Mouse (Mus musculus): ENCODE measurements at regions not wholly inside any gene's neighbourhood (a gene's known extent, or its start where the extent isn't known, plus 50 kb on each side); places are given as distances from the start of the nearest gene placed in this dataset.
"Not testable (repeated sequence)": the region's sequence is repeated elsewhere in the genome, so short reads cannot be mapped to it uniquely, and the experiment has no call there.

DNA sequence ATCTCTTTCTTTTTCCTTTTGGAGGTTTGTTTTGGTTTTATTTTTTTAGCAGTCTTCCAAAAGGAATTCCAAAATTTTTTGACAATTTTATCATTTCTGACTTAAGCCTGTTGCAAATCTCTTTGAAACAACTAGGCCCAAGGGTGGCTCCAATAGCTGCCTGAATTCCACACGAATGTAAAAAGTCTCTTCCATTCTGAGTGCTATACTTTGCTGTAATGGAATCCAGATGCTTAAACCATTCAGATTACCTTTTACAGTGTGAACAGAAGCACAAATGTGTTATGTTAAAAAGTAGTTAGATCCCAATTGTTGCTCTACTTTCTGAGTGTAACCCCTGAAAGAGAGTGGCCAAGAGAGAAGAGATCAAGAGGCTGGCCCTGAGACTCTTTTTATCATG lies 176.6 kb downstream of the Lyplal1 start:
- no peak for DNase-seq (ENCODE audit: low read depth, low spot score)

DNA sequence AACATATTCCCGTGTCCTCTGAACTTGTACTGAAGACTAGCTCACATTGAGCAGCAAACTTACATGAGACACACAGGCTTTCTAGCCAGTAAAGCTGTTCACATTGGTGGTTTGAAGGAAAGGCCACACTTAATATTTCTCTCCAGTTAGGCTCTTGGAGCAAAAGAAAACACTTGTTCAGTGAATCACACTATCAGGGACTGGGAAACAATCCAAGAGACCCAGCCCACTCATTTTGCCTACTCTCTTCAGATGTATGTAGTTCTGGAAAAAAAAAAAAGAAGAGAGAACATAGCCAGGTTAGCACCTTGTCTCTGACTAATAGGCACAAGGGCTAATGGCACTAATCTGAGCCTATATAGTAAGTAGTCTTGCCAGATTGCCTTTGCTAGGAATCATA lies 165.9 kb downstream of the Lyplal1 start:
- DNase-seq (ENCODE audit: low read depth, low spot score), result no peak

GRCm38 (mm10) chr1:185955821-185956220 lies 161.3 kb downstream of the Lyplal1 start:
- peak; percentile 61 for DNase-seq (ENCODE audit: low read depth, low spot score)

- DNase-seq (ENCODE audit: low read depth, low spot score), result no peak
Measured at GRCm38 (mm10) chr1:185957557-185957956, 159.6 kb downstream of the Lyplal1 start.

DNA sequence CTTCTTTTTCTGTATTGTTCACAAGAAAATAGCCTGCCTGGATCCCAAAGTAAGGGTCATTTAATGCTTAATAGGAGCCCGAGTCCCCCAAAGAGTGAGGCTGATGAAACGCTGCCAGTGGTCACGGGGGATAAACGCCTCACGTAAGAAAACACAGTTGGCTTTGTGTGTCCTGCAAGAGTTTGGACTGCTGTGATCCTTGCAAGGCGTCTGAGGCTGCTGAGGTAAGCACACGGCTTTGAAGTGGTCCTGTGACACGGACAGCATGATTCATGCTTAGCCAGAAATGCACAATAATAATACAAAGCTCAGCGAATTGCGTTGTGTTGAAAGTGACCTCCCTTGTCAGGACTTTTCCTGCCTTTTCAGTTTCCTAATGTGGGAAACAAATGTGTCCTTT lies 158.8 kb downstream of the Lyplal1 start:
- DNase-seq (ENCODE audit: low read depth, low spot score), result no peak

DNA sequence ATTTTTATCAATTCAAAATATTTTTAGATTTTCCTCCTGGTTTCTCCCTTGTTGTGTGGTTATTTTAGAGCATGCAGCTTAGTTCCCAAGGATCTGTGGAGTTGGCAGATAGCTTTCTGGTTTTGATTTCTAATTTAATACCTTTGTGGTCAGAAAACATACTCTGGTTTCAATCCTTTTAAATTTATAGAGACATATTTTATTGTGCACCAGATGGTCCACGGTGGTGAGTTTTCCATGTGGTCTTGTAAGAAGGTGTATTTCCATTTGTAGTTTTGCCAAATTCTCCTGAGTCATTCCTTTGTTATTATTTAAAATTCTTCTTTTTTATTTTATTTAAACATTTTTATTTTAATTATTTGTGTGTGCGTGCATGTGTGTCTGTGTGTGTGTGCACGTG lies 154.5 kb downstream of the Lyplal1 start:
- no peak for DNase-seq (ENCODE audit: low read depth, low spot score)

DNA sequence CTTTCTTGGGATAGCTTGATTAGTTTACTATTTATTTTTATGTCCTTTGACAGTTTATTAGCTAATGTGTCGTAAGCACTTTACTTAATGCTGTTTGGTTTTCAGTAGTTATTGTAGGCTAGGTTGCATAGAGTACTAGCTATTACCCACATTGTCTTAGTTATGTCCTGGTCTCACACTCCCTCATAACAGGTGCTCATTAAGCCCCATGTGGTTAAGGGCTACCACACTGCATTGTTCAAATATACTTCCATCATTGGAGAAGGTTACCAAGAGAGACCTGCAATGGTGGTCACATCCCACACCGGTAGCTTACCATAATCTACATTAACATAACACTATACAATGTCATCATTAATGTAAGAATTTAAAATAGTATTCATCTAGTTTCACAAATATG lies 153.3 kb downstream of the Lyplal1 start:
- no peak for DNase-seq (ENCODE audit: low read depth, low spot score)

GRCm38 (mm10) chr1:185964426-185964825 lies 152.7 kb downstream of the Lyplal1 start:
- DNase-seq (ENCODE audit: low read depth, low spot score), result no peak

DNA sequence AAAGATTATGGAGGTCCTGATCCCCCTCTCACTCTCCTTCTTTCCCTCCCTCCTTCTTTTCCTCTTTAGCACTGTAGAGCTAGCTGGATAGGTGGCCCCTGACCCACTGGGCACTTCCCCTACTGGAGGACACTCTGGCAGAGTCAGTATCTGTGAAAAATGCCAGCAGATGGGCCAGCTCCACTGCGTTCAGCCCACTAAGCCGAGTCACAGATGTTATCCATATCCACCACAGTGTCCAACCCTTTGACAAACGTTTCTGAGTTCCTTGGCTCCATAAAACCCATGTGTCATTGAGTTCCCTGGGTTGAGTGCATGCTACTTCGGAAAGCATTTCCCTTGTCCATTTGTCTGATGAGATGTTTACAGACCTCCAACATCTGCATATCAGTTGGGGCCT lies 149.9 kb downstream of the Lyplal1 start:
- no peak for DNase-seq (ENCODE audit: low read depth, low spot score)

DNA sequence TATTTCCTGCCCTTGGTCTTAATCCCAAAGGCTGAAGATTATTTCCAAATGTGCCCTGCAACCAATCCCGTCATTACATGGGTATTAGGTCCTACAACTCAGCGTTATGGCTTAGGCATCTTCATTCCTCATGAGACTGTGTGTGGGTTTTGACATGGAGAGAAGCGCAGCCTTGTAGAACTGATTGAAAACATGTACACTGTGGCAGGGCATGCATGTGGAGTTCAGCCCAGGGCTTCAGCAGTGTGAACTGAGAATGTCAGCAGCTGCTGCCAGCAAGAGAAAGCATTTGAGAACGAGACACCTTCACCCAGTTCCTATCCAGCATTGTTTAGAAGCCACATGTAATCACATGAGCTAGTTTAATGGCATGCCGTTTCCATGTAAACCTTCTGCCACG lies 149.3 kb downstream of the Lyplal1 start:
- DNase-seq (ENCODE audit: low read depth, low spot score), result no peak

DNA sequence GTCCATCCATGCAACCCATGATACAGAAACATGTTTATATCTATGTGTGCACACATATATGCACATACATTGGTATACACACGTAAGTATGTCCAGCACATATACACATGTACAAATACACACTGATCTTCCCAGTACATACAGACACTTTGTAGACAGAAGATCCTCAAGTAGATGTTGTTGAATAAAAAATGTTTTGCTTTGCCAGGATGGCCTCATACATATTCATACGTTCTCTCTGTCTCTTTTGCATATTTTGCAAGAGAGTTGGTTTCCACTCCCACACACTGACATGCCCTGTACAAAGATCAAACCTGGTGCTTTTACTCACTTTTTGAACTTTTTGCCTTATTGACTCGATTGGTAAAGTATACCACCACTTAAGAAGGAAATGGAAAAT lies 148.5 kb downstream of the Lyplal1 start:
- no peak for DNase-seq (ENCODE audit: low read depth, low spot score)

GRCm38 (mm10) chr1:185969231-185969630 lies 147.9 kb downstream of the Lyplal1 start:
- DNase-seq (ENCODE audit: low read depth, low spot score), result no peak

- DNase-seq (ENCODE audit: low read depth, low spot score), result peak; percentile 11
Measured at GRCm38 (mm10) chr1:185977075-185977474, 140.0 kb downstream of the Lyplal1 start.

- DNase-seq (ENCODE audit: low read depth, low spot score), result no peak
Measured at GRCm38 (mm10) chr1:185989432-185989831, 127.7 kb downstream of the Lyplal1 start.

GRCm38 (mm10) chr1:186000066-186000465 lies 117.0 kb downstream of the Lyplal1 start:
- not testable (repeated sequence) for DNase-seq (ENCODE audit: low read depth, low spot score)

DNA sequence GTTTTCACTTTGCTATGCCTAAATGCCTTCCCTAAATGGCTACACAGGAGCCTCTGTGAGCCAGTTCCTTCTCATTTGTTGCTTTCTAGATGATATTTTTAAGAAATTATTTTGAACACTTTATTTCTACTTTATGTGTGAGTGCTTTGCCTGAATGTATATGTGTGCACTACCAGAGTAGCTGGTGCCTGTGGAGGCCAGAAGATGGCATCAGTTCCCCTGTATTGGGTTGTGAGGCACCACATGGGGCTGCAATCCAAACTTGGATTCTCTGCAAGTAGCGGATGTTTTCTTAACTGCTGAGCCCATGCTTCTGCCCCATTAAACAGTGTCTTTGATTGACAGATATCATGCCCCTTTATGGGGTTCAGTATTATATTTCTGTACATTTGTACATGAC lies 103.7 kb downstream of the Lyplal1 start:
- DNase-seq (ENCODE audit: low read depth, low spot score), result peak; percentile 4

DNA sequence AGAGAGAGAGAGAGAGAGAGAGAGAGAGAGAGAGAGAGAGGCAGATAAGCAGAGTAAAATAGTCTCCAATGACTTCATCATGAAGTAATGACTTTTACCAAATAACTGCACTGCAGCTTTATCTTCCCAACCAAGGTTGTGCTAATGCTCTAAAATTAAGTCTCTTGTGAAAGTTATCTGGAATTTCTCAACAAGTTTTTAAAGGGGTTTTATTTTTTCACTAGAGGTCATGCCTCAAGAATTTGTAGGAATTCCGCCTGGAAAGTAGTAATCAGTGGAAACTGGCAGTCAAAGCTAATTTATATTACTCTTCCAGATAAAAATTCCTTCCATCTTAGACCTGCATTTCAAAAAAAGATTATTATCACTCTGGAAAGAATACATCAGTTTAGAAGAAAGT lies 102.9 kb downstream of the Lyplal1 start:
- DNase-seq (ENCODE audit: low read depth, low spot score), result no peak

DNA sequence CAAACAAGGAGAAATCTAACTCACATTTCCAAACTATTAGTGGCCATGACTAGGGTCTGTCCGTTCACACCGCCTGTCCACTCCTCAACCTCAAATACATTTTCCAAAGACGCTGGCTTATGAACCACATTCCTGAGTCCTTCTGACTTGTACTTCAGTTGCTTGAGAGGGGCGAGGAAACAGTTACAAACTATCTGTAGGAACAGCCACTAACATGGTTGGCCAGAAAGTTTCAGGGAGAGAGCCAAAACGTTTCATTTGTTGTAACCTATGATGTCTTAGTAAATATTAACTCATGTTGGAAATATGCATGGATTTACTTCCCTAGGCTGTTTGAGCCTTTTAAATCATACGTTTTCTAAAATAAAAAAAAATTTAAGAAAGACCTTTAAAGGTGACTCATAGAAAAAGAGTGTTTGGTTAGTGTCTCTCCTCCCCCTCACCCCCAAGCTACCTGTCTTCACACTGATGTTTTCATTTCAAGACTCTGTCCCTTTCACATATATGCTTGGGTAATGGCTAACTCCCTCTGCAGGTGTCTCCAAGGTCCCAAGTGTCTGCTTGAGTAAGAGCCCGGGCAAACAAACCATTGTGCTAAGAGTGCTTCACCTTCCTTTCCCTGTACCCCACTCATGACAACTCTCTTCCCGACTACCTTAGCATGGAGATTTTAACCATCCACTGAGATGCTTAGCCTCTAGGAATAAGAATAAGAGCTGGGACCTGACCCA lies 101.1 kb downstream of the Lyplal1 start:
- no peak for DNase-seq (ENCODE audit: low read depth, low spot score)

- DNase-seq (ENCODE audit: low read depth, low spot score), result no peak
Measured at GRCm38 (mm10) chr1:186017547-186017946, 99.6 kb downstream of the Lyplal1 start.

GRCm38 (mm10) chr1:186019511-186019910 lies 97.6 kb downstream of the Lyplal1 start:
- DNase-seq (ENCODE audit: low read depth, low spot score), result no peak

GRCm38 (mm10) chr1:186031951-186032350 lies 85.2 kb downstream of the Lyplal1 start:
- DNase-seq (ENCODE audit: low read depth, low spot score), result peak; percentile 11

- DNase-seq (ENCODE audit: low read depth, low spot score), result no peak
Measured at GRCm38 (mm10) chr1:186034443-186034842, 82.7 kb downstream of the Lyplal1 start.
